Mouse (Mus musculus) liver, embryonic 14.5 days (tissue): Measurements from ENCODE around the gene Mzf1. TPM values are rescaled to one million over a fixed set of nuclear protein-coding genes. Genes with fewer than 3 reads are reported as not detected.

ENCODE experiments used
- ATAC-seq: fragments of 200-750 bp; cut with Nextera tagmentation; 2 replicates; pipeline ENCODE4 v1.8.0; 2017; ENCODE audit warnings: moderate number of reproducible peaks, mild to moderate bottlenecking, moderate library complexity; ENCODE audit not compliant: insufficient read depth
- DNase-seq, 3 experiments: peaks; one replicate each; pipeline ENCODE4 v3.0.0-alpha.2; 2012 to 2013; ENCODE audit warnings: low read depth in 3 of 3, low spot score in 3 of 3
- H3K27ac ChIP-seq: fragments of 300-500 bp; sonication (generic); 2 replicates; pipeline ENCODE4 v1.5.1; 2014; ENCODE audit warnings: moderate library complexity, mild to moderate bottlenecking, control low read depth, inconsistent platforms
- H3K27me3 ChIP-seq: fragments of 300-500 bp; sonication (generic); 2 replicates; pipeline ENCODE4 v1.6.1; 2014; ENCODE audit warnings: mild to moderate bottlenecking, low read length, moderate library complexity; ENCODE audit not compliant: control insufficient read depth, insufficient read depth
- H3K36me3 ChIP-seq: fragments of 300-500 bp; sonication (generic); replicated peaks from 2 replicates; pipeline ENCODE4 v1.6.1; 2014; ENCODE audit warnings: low read depth; ENCODE audit not compliant: control insufficient read depth, insufficient read depth
- H3K4me1 ChIP-seq, 2 experiments: fragments of 200-500 bp in 1 of 2; fragments of 300-500 bp in 1 of 2; sonication (generic) in 1 of 2; replicated peaks; 2 replicates each; pipeline ENCODE4 v1.6.1; 2012 to 2014; ENCODE audit warnings: antibody characterized with exemption in 1 of 2, inconsistent platforms in 1 of 2, low read length in 1 of 2; ENCODE audit not compliant: control insufficient read depth in 2 of 2, insufficient read depth in 2 of 2
- H3K4me2 ChIP-seq: fragments of 300-500 bp; sonication (generic); 2 replicates; pipeline ENCODE4 v1.6.1; 2014; ENCODE audit warnings: low read depth, mild to moderate bottlenecking, control low read depth, moderate library complexity
- H3K4me3 ChIP-seq, 2 experiments: fragments of 200-500 bp in 1 of 2; fragments of 300-500 bp in 1 of 2; sonication (generic) in 1 of 2; 2 replicates each; pipeline ENCODE4 v1.5.1; 2012 to 2014; ENCODE audit warnings: low read depth in 2 of 2, low read length in 2 of 2, mild to moderate bottlenecking in 2 of 2, control low read depth in 1 of 2, inconsistent platforms in 1 of 2, moderate library complexity in 1 of 2; ENCODE audit not compliant: insufficient read depth in 1 of 2
- H3K9ac ChIP-seq: fragments of 300-500 bp; sonication (generic); replicated peaks from 2 replicates; pipeline ENCODE4 v1.6.1; 2014; ENCODE audit warnings: mild to moderate bottlenecking, control low read depth, moderate library complexity
- H3K9me3 ChIP-seq: fragments of 300-500 bp; sonication (generic); 2 replicates; pipeline ENCODE4 v1.6.1; 2016; ENCODE audit warnings: low read length, mixed read lengths; ENCODE audit not compliant: control insufficient read depth
- CTCF ChIP-seq: IDR thresholded peaks from 2 replicates; pipeline ENCODE4 v1.5.1; 2016; ENCODE audit warnings: antibody characterized with exemption, low read depth, control low read depth
- EP300 ChIP-seq: IDR thresholded peaks from 2 replicates; pipeline ENCODE4 v1.6.1; 2016; ENCODE audit warnings: antibody characterized with exemption, low read depth
- WGBS: fragments of 180-500 bp; shearing (Covaris S2); extraction: QIAGEN DNeasy Blood & Tissue Kit; methylation state at CpG from one replicate; pipeline ENCODE4 v1.1.7; 2014; ENCODE audit not compliant: insufficient replicate concordance; 5-methylcytosine and 5-hydroxymethylcytosine counted together
- polyA plus RNA-seq, 2 experiments: library from polyadenylated mRNA; depleted of rRNA in 1 of 2; stranded (reverse) in 1 of 2; unstranded in 1 of 2; fragments of >200 nt; fragmentation: Nextera tagmentation in 1 of 2; extraction: Ambion mirVana in 1 of 2; gene quantifications; 2 replicates each; pipeline versions ENCODE4 v1.2.1 to v1.2.3; 2012 to 2014

Gene Mzf1
- polyA plus RNA-seq, 2 experiments, result 0.14 to 0.54 TPM

GRCm38 (mm10) chr7:13044254-13044625, 10.3 kb downstream of the Mzf1 start:
- peak overlapping the region in 1 of 2 experiments; percentile 42; a peak in 2 of 4 replicates for H3K4me3 ChIP-seq
- H3K36me3 ChIP-seq, result no peaks in the 10 kb centered on the region
- WGBS, result 3% methylated on average over 23 of the region's 23 CpGs
- ATAC-seq (no peak), DNase-seq (no peak)
- H3K27me3 ChIP-seq, result peaks cover 31% of the 10 kb centered on the region
- H3K4me2 ChIP-seq, result peak overlapping the region; percentile 65
- H3K4me1 ChIP-seq, result peaks cover 2 to 3% of the 10 kb centered on the region in 2 experiments; a peak in 3 of 4 replicates
- H3K27ac ChIP-seq, result no peak overlapping the region
- H3K9ac ChIP-seq, result no peak overlapping the region
- TF ChIP-seq EP300, result no peak
- no peak for TF ChIP-seq CTCF
- no peaks in the 10 kb centered on the region for H3K9me3 ChIP-seq

GRCm38 (mm10) chr7:13043445-13044253, 10.9 kb downstream of the Mzf1 start:
- 6% methylated on average over 88 of the region's 88 CpGs for WGBS
- Histone ChIP-seq H3K9me3 (no peaks in the 10 kb centered on the region), H3K4me2 (peak overlapping the region; percentile 65), H3K36me3 (no peaks in the 10 kb centered on the region), H3K4me1 (peaks cover 6 to 9% of the 10 kb centered on the region in 2 experiments), H3K27ac (no peak overlapping the region), H3K27me3 (peaks cover 31% of the 10 kb centered on the region), H3K9ac (no peak overlapping the region), H3K4me3 (peak overlapping the region; percentile 1 to 42; a peak in 2 of 4 replicates)
- TF ChIP-seq CTCF (no peak), EP300 (no peak)
- ATAC-seq (no peak), DNase-seq (no peak)

- ATAC-seq (no peak), DNase-seq (no peak)
- TF ChIP-seq EP300, result no peak
- no peak for TF ChIP-seq CTCF
- Histone ChIP-seq H3K4me2 (no peak overlapping the region), H3K4me3 (no peak overlapping the region), H3K4me1 (peaks cover 7 to 11% of the 10 kb centered on the region in 2 experiments), H3K27ac (no peak overlapping the region), H3K36me3 (no peaks in the 10 kb centered on the region), H3K27me3 (peaks cover 31% of the 10 kb centered on the region), H3K9me3 (no peaks in the 10 kb centered on the region), H3K9ac (no peak overlapping the region)
- WGBS, result 38% methylated on average over 16 of the region's 16 CpGs
Observed at GRCm38 (mm10) chr7:13043120-13043444, 11.5 kb downstream of the Mzf1 start.

- DNase-seq (no peak), ATAC-seq (no peak)
- no peak for TF ChIP-seq EP300
- TF ChIP-seq CTCF, result no peak
- no peak overlapping the region for H3K4me2 ChIP-seq
- H3K27ac ChIP-seq, result no peak overlapping the region
- peaks cover 31% of the 10 kb centered on the region for H3K27me3 ChIP-seq
- WGBS, result 56% methylated on average over 6 of the region's 6 CpGs
- H3K4me1 ChIP-seq, result peaks cover 7 to 11% of the 10 kb centered on the region in 2 experiments
- no peaks in the 10 kb centered on the region for H3K9me3 ChIP-seq
- H3K9ac ChIP-seq, result no peak overlapping the region
- H3K4me3 ChIP-seq, result no peak overlapping the region
- H3K36me3 ChIP-seq, result no peaks in the 10 kb centered on the region
Observed at GRCm38 (mm10) chr7:13042511-13042910, 12.1 kb downstream of the Mzf1 start.

GRCm38 (mm10) chr7:13041256-13041655, 13.3 kb downstream of the Mzf1 start:
- Histone ChIP-seq H3K9me3 (no peaks in the 10 kb centered on the region), H3K9ac (no peak overlapping the region), H3K36me3 (peaks cover 2% of the 10 kb centered on the region), H3K27me3 (peaks cover 31% of the 10 kb centered on the region), H3K4me2 (no peak overlapping the region), H3K4me1 (peaks cover 11 to 17% of the 10 kb centered on the region in 2 experiments), H3K4me3 (no peak overlapping the region), H3K27ac (no peak overlapping the region)
- ATAC-seq, result no peak
- no peak for DNase-seq
- TF ChIP-seq EP300, result no peak
- TF ChIP-seq CTCF, result no peak
- WGBS, result 54% methylated on average over 1 of the region's 1 CpGs
